Mouse (Mus musculus) liver, embryonic 14.5 days (tissue): ENCODE measurements at regions not wholly inside any gene's neighbourhood (a gene's known extent, or its start where the extent isn't known, plus 50 kb on each side); places are given as distances from the start of the nearest gene placed in this dataset.

Experiments used
- CTCF ChIP-seq: IDR thresholded peaks from 2 replicates; pipeline ENCODE4 v1.5.1; 2016; ENCODE audit warnings: antibody characterized with exemption, low read depth, control low read depth
- EP300 ChIP-seq: IDR thresholded peaks from 2 replicates; pipeline ENCODE4 v1.6.1; 2016; ENCODE audit warnings: antibody characterized with exemption, low read depth

- TF ChIP-seq EP300 (no peak), CTCF (no peak)
Measured at GRCm38 (mm10) chr12:106929161-106929560, 559.3 kb upstream of the 3110018I06Rik start.
